Mouse (Mus musculus) heart, adult 18-20 months (tissue): Measurements from ENCODE around the gene Dpf3. TPM values are rescaled to one million over a fixed set of nuclear protein-coding genes. Genes with fewer than 3 reads are reported as not detected.

ENCODE experiments used
- DNase-seq, 2 experiments: peaks; one replicate each; pipeline ENCODE4 v3.0.0; 2021 to 2022; ENCODE audit warnings: mixed read lengths in 1 of 2
- total RNA-seq, 2 experiments: library from RNA; stranded (reverse); gene quantifications; 2 replicates each; pipeline ENCODE4 v1.2.3; 2021

Dpf3 gene
- total RNA-seq, 2 experiments from 2014 or later: 16.2 to 20.3 TPM

DNA sequence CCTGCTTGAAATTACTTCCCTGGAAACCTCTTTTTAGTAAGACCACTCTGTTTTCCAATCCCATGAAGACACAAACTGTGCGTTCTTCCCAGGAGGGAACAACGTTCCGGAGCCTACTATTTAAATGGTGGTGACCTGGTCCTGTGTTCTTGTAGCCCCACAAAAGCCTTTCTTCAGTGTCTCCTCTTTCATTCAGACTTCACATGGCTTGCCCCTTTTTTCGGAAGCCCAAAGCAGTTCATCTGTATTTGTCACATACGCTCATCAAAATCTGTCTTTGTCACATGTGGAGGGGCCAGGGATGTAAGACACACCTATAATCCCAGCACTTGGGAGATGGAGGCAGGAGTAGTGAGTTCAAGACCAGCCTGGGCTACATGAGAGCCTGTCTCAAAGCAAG is 73.8 kb downstream of the Dpf3 start:
- DNase-seq: no peak

DNA sequence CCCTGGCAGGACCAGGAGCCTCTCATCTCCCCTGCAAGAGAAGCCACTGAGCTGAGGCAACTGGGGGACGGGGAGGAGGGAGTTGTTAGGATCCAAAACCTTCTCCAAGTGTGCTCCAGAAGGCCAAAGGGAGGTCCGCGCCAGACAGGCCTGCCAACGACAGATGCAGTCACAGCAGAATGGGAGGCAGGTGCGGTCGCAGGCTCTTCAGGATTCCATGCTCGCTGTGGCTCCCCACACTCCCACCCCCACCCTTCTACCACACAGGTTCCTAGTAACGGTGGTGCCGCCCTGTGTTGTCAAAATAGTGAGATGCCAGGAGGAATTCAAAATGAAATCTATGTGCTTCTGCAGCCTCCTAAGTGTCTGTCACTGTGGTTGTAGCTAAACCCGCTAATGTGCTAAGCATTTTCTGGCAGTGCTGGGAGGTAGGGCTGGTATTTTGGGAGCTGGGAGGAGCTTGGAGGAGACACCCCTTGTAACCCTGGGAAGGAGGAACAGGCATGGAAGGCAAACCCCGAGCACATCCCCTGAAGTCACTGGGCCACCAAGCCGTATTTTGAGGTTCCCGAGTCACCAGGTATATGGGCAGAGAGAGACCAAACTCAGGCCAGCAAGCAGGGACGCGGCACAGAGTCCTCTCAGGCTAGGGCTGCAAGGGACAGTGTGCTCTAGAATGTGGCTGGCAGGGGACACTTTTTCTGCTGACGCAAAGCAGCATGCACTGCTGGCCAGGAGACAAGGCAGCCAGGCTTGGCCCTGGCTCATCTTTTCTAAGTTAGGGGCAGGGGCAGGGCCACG is 75.6 kb downstream of the Dpf3 start:
- peak; percentile 72 to 76 for DNase-seq

DNA sequence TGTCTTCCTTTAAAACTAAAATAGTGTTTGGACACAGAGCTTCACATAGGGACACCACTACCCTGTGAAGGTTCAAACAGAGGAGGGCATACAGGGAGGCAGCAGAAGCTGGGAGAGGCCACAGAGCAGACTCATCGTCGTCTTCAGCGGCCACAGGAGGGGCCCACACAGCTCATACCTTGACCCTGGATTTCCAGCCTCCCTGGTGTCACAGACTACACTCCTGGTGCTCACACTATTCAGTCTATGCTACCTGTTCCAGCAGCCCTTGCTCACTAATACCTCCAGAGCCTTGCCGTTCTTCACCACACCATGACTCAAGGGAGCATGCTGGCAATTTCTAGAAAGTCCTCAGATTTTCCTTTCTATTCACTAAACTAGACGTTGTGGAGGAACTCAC is 76.5 kb downstream of the Dpf3 start:
- DNase-seq: no peak

DNA sequence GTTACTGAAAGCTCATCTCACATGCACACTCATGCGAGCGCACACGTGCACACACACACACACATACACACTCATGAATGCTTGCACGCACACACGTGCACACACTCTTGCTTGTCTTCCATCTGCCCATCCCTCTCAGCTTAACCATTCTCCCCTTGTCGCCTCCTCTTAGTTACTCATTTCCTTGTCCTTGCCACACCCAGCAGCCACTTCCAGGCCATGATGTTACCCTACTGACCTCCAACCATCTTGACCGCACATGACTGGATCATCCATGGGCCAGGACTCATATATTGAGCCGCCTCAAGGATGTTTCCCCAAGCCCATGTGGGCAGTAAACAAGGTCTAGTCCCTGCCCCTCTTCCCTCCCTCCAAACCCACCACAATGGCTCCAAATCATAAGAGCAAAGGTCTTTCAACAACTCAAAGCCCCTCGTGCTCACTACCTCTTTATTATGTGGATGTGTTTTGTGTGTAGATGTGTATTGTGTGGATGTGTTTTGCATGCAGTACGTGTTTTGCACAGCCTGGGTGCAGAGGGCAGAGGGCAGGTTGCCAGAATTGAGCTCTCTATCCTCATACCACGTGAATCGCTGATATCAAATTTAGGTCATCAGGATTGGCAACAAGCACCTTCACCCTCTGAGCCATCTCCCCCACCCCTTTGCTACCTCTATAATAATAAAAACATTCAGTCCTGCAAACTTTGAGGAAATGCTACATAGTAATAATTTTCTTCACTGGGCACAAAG is 82.0 kb downstream of the Dpf3 start:
- no peak for DNase-seq

DNA sequence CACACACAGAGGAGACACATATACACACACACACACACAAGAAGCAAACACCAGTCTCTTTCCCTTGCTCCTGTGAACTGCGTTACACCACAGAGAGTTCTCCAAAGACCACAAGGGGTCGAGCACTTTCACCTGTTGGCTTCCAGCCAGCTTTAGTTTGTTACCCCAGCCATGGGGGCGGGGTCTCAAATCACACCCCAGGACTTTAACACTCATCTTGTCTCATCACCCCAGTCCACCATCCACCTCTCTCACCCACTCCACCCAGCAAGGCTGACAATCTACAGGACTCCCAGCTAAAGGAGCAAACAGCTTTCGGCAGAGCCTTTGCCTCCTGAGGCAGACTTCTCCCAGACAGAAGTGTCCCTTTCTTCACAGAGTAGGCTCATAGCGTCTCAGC is 85.2 kb downstream of the Dpf3 start:
- DNase-seq: no peak

DNA sequence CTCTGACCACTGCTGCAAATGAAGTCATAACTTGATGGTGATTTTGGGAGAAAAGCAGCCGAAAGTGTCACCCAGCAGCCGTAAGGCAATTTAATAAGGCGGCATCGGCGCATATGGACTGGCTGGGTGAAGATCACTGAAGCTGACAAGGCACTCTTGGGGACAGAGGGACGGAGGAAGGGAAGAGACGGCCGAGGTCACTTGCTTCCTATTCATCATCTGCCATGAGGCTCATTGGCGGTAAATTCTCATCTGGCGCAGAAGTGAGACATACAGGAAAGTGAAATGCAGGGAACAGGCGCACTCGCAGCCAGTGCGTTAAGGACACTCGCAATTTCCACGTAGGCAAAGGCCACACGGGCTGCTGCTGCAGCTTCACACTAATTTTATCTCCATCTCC is 95.5 kb downstream of the Dpf3 start:
- no peak for DNase-seq

DNA sequence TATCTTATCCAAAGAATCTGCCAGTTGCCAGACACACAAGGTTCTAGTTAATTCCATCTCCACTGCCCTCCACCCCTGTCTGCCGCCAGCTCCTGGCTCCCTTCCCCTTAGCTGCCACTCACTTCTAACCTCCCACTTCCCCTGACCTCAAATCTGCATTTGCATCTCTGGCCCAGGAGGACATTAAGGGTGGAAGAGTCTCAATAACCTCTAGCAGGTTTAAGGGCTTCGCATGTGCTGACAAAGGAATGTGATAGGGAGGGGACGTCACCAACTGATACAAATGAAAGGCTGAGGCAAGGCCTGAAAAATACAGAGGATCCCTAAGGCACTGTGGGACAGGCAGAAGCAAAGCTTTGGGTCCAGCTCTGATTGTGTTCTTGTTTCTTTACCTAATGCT is 100.0 kb downstream of the Dpf3 start:
- no peak for DNase-seq

DNA sequence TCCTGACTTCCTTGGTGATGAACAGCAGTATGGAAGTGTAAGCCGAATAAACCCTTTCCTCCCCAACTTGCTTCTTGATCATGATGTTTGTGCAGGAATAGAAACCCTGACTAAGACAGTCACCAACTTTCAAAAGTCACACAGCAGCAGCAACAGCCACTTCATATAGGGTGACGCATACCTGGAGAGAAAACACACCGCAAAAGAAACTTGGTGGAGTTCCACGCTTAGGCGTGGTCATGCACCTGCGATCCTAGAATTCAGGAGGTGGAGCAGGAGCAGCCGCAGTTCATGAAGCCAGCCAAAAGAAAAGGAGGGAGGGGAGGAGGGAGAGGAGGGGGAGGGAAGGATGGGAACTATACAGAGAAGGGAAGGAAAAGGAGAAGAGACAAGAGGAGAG is 106.4 kb downstream of the Dpf3 start:
- no peak for DNase-seq

DNA sequence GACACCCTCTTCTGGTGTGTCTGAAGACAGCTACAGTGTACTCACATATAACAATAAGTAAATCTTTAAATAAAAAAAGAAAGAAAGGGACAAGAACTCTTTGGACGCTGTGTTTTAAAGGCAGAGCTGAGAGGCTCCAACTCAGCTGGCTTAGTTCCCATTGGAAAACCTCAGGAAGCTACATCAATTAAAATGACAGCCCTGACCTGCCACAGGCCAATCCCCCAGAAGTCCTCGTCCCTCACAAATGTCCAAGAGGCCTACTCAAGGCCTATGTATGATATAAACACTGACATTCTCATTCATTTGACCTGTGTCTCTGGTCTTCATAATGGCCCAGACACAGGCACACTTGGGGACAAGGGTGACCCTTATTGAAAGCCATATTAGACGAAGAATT is 107.5 kb downstream of the Dpf3 start:
- DNase-seq: no peak

DNA sequence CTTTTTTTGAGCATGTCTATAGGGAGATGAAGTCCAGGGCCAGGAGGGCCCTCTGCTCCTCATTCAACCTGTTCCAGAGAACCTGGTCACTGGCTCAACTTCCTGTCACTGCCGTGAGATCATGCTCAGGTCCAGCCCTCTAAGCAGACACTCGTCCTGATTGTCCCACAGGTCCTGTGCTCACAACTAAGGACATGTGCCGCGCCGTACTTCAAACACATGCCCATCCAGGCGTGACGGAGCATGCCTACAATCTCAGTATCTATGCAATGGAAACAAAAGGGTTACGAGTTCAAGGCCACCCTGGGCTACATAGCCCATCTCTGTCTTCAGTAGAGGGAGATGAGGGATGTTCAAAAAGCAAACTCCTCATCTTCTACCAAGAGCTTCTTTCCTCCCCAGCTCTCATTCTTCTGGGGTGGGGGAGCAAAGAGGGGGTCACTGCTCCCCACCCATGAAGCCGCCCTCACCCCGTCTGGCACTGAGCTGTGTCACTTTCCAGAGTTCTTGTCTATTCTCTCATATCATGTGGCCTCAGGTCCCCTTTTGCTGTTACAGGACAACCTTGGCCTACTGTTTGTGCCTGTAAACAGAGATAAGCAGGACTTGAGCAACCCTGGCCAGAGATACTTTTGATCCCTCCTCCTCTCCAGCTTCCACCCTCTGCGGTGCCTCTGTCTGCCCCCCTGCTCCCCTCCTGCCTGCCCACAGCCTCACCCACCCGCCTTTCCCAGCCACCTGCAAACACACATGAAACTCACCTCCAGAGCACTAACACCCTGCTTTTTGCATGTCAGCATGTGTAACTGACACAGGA is 112.3 kb downstream of the Dpf3 start:
- peak; percentile 52 to 54 for DNase-seq

DNA sequence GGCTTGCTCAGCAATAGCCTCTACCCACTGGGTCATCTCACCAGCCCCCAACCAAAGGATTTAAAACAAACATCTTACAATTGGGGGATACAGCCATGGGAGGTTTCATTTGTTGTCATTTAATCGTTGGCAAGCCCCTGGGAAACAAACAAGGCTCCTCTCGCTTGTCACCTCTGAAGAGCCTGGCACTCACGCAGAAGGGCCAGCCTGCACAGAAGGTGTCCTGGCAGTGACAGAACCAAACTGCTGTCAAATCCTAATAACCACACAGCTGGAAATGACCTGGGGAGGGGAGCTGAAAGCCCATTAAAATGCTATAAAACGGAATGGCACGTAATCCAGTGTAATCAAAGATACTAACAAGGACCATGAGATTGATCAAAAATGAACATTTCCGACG is 114.4 kb downstream of the Dpf3 start:
- DNase-seq: peak; percentile 15 to 21

DNA sequence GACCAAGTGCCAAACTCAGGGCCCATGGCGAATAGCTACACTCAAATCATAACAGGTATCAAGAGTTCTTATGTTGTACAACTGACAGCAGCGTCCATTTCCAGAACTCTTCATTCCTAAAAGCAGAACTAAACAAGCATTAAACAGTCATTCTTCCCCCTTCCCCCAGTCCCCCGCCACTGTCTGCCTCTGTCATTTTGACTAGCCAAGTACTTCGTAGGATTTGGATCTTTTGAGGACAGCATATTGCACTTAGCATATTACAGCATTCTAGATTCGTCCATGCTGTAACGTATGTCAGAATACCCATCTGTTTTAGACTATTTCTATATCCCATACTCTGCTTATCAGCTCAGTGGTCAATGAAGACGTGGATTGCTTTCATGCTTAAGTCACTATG is 115.2 kb downstream of the Dpf3 start:
- no peak for DNase-seq

DNA sequence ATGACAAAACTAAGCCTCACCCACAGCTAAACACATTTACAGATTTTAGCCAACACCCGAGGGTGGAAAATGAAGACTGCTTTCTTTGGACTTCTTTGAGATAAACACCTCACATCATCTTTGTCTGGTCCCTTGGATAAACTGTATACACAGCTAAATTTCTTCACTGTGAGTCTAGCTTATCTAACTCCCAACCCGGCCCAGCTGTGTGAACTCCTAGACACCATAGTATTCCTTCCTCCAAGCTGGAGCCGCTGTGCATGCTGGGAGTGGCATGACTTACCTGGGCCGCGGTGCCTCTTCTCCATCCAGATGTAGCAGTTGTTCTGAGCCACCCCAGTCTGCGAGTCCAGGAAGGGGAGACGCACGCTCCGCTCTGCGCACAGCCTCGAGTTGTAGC is 117.3 kb downstream of the Dpf3 start:
- DNase-seq: no peak

DNA sequence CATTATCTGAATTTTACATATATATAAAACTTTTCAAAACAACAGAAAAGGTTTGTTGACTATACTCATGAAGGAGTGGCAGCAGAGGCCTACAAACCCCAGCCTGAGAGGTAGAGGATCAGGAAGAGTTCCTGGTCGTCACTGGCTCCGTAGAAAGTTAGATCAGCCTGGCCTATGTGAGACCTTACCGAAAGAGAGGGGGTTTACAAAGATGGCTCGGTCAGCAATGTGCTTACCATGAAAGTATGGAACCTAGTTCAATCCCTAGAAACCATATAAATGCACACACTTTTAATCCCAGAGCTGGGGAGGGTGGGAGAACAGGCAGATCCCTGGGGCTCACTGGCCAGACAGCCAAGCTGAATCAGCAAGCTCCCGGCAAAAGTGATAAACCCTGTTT is 118.1 kb downstream of the Dpf3 start:
- no peak for DNase-seq

DNA sequence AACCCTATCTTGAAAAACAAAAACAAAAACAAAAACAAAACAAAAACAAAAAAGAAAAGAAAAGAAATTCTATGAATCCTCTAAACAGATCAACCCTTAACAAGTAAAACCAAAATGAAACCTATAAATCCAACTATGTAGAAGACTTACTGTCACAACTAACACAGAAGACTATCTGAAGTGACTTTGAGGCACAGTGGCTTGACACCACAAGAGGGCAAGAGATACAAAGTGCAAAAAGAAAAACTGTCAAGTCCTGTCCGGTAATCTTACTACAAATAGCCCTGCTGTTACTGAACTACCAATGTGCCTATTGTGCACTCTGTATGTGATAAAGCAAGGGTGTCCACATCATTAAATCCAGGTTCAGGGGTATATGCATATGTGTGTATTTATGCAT is 120.0 kb downstream of the Dpf3 start:
- DNase-seq: no peak

DNA sequence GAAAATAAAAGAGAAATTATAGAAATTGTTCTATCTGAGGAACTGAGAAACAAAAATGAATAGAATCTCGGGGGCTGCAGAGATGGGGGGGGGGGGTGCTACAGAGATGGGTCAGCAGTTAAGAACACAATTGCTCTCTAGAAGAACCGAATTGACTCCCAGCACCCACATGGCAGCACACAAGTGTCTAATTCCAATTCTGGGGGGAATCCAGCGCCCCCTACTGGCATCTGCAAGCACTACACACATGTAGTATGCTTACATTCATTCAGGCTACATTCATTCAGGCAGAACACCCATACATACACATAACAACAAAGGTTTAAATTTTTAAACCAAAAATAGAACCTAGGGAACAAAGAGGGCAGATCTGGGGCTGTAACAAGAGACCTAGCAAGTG is 122.7 kb downstream of the Dpf3 start:
- no peak for DNase-seq

DNA sequence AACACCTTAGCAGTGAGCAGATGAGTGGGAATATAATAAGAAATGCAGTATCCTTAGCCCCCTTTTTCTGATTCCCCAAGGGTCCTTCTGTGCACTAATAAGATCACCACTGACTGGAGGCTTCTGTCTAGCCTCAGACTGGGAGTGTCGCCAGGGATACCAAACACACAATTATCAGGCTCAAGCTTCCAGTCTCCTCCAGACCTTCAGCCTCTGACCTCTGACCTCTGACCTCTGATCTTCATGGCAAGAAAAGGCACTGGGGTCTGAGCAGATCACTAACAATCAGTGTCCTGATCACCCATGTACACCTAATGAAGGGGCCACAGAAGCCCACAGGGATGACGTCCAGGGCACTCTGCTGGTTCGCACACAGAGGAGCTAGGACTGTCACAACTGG is 125.7 kb downstream of the Dpf3 start:
- DNase-seq: no peak

DNA sequence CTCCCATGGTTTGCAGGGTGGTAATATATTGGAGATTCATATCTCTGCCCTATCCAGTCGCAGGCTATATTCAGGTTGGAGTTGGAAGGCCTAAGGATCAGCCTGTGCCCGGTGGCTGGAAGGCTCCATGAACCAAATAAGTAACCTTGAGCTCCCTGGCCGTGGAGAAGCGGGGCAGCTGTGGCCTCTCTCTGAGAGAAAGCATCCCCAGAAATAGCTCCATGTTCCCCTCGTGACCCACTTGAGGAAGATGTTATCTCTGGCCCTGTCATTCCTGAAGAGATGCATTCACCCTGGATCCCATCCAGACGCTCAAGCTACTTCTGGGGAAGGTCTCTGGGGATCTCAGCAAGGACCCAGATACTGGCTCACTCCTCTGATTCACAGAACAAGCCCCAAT is 134.9 kb downstream of the Dpf3 start:
- peak; percentile 44 to 70 for DNase-seq

DNA sequence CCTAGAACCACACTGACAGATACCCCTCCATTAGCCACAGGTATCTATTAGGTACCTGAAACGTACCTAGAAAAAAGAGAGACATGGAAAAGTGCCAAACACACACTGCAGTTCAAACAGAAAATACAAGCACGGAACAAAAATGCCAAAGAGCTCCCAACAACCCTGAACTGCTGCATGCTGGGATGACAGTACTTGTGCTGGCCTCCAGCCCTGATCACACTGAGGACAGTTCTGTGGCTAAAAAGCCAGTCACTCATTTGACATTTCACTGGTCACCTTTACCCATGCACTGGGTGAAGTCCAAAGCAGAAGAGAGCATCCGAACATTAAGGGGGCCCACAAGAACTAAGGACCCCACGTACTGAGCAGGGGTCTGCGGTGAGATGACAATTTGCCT is 137.8 kb downstream of the Dpf3 start:
- DNase-seq: no peak

DNA sequence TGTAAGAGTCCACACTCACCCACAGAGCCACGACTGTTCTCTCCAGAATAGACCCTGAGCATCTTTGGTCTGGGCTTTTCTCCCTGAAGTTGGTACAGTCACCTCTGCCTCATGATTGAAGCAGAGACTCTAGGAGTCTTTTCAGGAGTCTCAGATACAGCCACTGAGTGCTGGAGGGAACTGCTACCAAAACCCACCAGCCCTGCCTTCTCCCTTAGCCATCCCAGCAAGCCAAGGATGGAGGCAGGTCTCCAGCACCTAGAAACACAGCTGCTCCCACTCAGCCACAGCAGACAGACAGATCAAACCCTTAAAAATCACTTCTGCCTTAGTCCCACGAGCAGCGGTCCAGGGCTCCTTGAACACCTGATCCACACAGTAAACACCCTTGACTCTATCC is 139.3 kb downstream of the Dpf3 start:
- DNase-seq: no peak

DNA sequence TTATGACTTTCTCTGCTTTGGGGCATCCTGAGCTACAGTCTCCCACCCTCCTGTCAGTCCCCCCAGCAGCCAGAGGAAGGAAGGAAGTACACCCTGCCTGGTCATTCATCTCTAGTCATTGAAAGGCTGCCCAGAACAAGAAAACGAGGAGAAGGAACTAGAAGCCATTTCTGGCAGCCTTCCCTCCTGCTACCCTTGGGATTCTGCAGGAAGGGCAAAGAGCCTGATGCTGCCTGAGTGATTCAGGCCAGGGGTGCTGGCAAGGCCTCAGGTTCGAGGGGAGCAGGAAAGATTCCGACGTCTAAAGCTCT is 144.7 kb downstream of the Dpf3 start:
- DNase-seq: peak; percentile 45 to 61

DNA sequence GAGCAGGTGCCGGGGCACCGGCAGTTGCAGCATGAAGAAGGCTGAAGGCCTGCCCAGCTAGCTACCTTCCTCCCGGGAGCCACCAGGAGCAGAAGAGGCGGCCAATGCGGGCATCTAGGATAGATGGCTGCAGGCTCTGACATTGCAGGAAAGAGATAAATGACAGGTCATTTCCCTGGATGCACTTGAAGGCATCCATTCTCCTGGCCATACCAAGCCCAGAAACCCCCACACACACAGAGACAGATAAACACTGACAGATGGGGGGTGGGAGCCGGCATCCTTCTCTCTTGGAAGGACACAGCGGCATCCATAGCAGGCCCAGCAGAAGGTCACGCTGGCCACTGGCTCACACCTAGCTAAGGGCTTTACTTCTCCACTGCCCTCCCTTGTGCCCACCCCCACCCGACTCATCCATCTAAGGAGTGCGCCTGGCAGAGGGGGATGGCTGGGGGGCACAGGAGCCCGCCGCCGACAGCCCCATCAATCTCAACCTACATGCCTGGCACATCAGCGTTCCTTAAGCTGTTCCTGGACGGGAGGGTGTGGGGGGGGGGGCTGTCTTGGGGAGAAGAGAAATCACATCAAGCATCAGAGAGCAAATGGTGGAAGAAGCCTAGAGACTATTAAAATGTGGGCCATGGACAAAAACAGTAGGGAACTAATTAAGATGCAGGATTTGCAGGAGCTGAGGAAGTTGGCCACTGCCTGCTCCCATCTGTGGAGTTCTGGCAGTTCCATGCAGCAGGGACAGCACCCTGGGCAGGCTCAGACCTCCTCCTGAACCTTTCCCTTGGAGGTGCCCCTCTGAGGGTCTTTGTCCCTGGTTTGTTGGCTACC is 145.3 kb downstream of the Dpf3 start:
- DNase-seq: no peak
